Mouse (Mus musculus) cerebellum, adult 11 months (tissue): Measurements from ENCODE around the gene Ino80e.

Experiments
- DNase-seq: peaks from one replicate; pipeline ENCODE4 v3.0.0; 2022

The Ino80e gene

GRCm38 (mm10) chr7:126808703-126809455 is 53.3 kb downstream of the Ino80e start:
- peak; percentile 85 for DNase-seq

DNA sequence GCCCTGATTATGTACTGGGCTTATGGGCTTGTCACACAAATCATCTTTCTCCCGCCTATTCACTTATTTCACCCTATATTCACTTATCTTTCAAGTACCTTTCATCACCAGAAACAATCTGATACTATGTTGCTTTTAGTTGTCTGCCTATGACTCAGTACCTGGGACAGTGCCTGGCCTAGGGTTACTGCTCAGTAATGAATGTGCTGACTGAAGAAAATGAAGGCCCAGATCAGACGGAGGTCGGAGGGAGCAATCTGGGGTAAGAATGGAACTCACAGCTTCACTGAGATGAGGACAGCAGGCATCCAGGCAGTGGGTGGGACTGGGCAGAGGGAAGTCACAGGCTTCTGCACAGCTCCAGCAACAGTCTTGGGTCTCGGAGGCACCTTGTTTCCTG is 54.8 kb downstream of the Ino80e start:
- DNase-seq: no peak

DNA sequence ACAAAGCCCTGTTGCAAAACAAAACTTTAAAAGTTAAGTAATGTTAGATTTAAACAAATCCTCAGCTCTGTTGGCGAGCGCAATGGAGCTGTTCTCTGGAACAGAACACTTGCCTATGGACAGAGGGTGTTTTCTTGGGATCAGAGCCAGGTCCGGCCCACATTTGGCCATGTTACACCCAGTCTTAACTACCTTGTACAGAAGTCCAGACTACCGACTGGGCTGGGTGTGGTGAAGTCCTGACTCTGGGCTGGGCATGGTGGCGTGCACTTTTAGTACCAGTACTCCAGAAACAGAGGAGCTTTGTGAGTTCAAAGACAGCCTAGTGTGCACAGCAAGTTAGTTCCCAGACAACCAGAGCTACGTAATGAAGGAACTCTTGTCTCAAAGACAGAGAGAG is 55.2 kb downstream of the Ino80e start:
- DNase-seq: no peak

GRCm38 (mm10) chr7:126803751-126804150 is 58.4 kb downstream of the Ino80e start:
- DNase-seq: no peak

DNA sequence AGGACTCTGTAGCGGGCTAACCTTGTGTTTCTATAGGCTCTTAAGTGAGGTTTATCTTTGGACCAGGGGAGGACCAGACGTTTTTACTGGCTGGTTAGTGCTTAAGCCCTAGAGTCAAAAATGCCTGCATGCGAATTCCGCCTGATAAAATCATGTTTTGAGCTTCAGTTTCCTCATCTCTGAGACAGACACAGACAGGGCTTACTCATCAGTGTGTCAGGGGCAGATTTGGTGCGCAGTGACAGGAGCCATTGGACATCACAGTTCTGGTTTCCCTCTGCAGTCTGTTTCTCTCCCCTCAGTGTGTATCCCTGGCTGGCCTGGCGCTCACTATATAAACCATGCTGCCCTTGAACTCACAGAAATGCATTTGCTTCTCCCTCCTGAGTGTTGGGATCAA is 59.0 kb downstream of the Ino80e start:
- DNase-seq: no peak

DNA sequence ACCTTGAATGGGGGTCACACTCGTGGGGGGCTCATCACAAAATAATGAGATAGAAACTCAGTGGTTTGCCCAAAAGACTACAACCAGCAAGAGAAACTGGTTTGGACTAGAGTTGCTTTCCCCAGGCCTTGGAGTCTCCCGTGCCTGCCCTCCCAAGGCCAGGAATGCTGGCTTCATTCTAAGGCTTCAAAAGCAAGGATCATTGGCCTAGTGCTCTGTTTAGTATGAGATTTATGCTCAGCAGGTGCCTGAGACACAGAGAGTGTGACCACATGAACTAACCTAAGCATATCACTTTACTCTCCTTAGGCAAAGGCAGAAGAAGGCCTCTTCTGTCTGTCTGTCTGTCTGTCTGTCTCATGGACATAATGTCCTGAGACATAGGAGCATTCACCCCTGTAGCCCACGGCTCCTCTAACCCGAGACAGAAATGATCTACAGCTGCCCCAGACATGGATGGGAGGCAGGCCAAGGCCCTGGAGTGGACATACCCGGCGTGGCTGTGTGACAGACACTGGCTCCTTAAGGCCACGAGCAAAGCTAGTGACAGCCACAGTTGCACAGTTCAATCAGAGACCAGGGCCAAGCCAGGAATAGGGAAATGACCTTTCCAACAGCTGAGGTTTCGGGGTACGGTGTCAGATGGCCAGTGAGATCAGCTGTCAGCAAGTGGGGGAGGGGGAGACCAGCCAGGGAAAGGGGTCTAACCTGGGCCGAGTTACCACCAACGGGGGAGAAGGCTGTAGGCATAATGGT is 59.9 kb downstream of the Ino80e start:
- no peak for DNase-seq

GRCm38 (mm10) chr7:126801057-126801422 is 61.1 kb downstream of the Ino80e start:
- DNase-seq: no peak
